Mouse (Mus musculus): Measurements from ENCODE around the gene Nfia.

- TF ChIP-seq GATA1 (IDR thresholded peaks at IDR 0.05; ENCODE audit: borderline replicate concordance, low read length) (no peak), FLI1 (IDR thresholded peaks at IDR 0.05; ENCODE audit: low read length) (no peak)
Measured at GRCm38 (mm10) chr4:97773791-97774190, 1.3 kb downstream of the Nfia start.
